Mouse (Mus musculus) olfactory bulb, adult 2 months (tissue): Measurements from ENCODE around the gene Adamtsl5.

Experiments used
- CTCF ChIP-seq: fragments of 200-500 bp; IDR thresholded peaks from 2 replicates; pipeline ENCODE4 v1.5.1; 2012; ENCODE audit warnings: low read depth, mild to moderate bottlenecking, low read length, moderate library complexity; ENCODE audit not compliant: insufficient read depth
- POLR2A ChIP-seq: fragments of 200-500 bp; IDR thresholded peaks from 2 replicates; pipeline ENCODE4 v1.6.1; 2012; ENCODE audit warnings: mild to moderate bottlenecking, low read depth, low read length, moderate library complexity; ENCODE audit not compliant: insufficient read depth

DNA sequence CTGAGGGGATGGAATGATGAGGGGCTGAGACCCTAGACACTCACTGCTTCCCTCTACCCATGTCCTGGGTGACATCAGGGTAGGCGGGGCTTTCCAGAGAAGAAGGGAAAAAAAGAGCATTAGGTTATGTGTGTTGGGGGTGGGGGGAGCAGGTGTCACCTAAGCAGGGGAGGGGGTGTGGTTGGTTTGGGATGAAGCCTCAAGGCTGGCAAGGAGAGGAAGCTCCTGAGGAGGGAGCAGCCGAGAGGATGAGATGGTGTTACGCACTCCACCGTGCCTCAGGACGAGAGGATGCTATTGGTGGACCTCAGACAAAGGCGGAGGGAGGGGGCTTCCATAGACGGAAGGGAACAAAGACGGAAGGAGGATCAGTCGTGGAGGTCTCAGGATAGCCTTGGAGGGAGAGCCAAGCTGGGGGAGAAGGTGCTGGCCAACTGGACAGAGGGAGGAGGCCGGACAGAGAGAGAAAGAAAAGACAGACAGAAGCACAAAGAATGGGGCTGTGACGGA, 47.5 kb downstream of the Adamtsl5 start:
- no peak for TF ChIP-seq CTCF
- no peak for TF ChIP-seq POLR2A
